Mouse (Mus musculus): ENCODE data around the gene Fbln7. TPM values are rescaled to one million over a fixed set of nuclear protein-coding genes. Genes with fewer than 3 reads are reported as not detected.

The Fbln7 gene
- polyA plus RNA-seq (2015; fragmentation: Nextera tagmentation; extraction: Ambion mirVana), result 12.4 and 13.3 TPM in 2 replicates

DNA sequence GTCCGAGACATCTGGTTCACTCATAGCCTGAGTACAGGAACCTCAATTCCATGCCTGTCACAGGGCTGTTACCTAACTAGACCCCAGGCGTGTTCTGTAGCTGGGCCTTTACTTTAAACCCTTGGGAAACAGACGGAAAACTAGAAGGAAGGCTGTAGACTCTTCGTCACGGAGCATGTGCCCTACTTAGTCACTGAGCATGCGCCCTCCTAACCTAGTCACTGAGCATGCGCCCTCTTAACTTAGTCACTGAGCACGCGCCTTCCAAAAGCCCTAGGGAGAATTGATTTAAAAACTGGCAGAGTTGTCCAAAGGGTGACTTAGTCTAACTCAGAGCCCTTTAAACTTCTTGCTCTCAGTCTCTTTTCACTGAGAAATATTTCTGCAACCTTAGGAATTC is at the start of gene Fbln7:
Gene Fbln7 (plus strand): TSS at position 346 of the 400 bp plus-strand sequence.
- H3K4me1 ChIP-seq (ENCODE audit: control insufficient read depth, insufficient read depth, low read length), result peaks cover 13% of the 10 kb centered on the region; the same call in 1 of the 2 replicates
- no peak for ATAC-seq
- H3K27ac ChIP-seq (ENCODE audit: low read length), result no peak within 1 kb of the TSS
- peak within 1 kb of the TSS; percentile 71 for H3K9ac ChIP-seq (ENCODE audit: low read depth, low read length)
- 93% methylated on average over 9 of the region's 9 CpGs for WGBS
- H3K36me3 ChIP-seq (ENCODE audit: control insufficient read depth, insufficient read depth, low read length), result no peaks in the 10 kb centered on the region
- H3K27me3 ChIP-seq (replicated peaks; ENCODE audit: control insufficient read depth, insufficient read depth, low read length), result peaks cover 7% of the 10 kb centered on the region
- no peaks in the 10 kb centered on the region for H3K9me3 ChIP-seq (ENCODE audit: control insufficient read depth, low read length)
- H3K4me2 ChIP-seq (ENCODE audit: low read depth, low read length), result peak within 1 kb of the TSS; percentile 96
- peak within 1 kb of the TSS; percentile 63 for H3K4me3 ChIP-seq (ENCODE audit: low read length)

GRCm38 (mm10) chr2:128816311-128816710 is 46.5 kb upstream of the Fbln7 start:
- Histone ChIP-seq H3K4me3 (ENCODE audit: low read length) (no peak overlapping the region), H3K9ac (ENCODE audit: low read depth, low read length) (no peak overlapping the region), H3K4me1 (ENCODE audit: control insufficient read depth, insufficient read depth, low read length) (peaks cover 18% of the 10 kb centered on the region), H3K4me2 (ENCODE audit: low read depth, low read length) (no peak overlapping the region), H3K27ac (ENCODE audit: low read length) (no peak overlapping the region), H3K9me3 (ENCODE audit: control insufficient read depth, low read length) (no peaks in the 10 kb centered on the region), H3K36me3 (ENCODE audit: control insufficient read depth, insufficient read depth, low read length) (no peaks in the 10 kb centered on the region), H3K27me3 (replicated peaks; ENCODE audit: control insufficient read depth, insufficient read depth, low read length) (no peaks in the 10 kb centered on the region)
- WGBS, result 82% methylated on average over 1 of the region's 1 CpGs
- no peak for ATAC-seq

GRCm38 (mm10) chr2:128816916-128817315 is 45.9 kb upstream of the Fbln7 start:
- Histone ChIP-seq H3K4me3 (ENCODE audit: low read length) (peak overlapping the region; percentile 8; the same call in 1 of the 2 replicates), H3K9ac (ENCODE audit: low read depth, low read length) (no peak overlapping the region)

DNA sequence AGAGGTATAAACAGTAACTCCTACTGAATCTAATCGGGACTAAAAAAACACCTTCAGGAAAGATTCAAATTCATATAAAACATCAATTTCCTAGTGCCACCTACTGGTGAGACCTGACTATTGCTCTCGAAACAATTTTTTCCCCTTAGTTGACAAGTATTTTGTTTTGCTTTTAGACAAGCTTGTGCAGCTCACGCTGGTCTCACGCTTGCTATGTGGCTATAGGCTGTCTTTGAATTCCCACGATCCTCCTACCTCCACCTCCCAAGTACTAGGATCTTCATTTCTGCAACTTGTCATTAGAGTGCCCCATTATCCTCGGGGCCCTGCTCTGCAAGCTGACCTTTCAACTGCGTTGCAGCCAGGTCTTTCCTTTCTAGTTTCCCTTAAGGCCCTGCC is 45.4 kb upstream of the Fbln7 start:
- WGBS, result 0% methylated on average over 7 of the region's 7 CpGs
- Histone ChIP-seq H3K36me3 (ENCODE audit: control insufficient read depth, insufficient read depth, low read length) (no peaks in the 10 kb centered on the region), H3K27ac (ENCODE audit: low read length) (peak overlapping the region; percentile 96), H3K9ac (ENCODE audit: low read depth, low read length) (peak overlapping the region; percentile 57), H3K9me3 (ENCODE audit: control insufficient read depth, low read length) (no peaks in the 10 kb centered on the region), H3K4me2 (ENCODE audit: low read depth, low read length) (peak overlapping the region; percentile 66), H3K27me3 (replicated peaks; ENCODE audit: control insufficient read depth, insufficient read depth, low read length) (no peaks in the 10 kb centered on the region), H3K4me1 (ENCODE audit: control insufficient read depth, insufficient read depth, low read length) (peaks cover 22% of the 10 kb centered on the region), H3K4me3 (ENCODE audit: low read length) (peak overlapping the region; percentile 73)
- no peak; the same call in 1 of the 2 replicates for ATAC-seq

More at GRCm38 (mm10) chr2:128816916-128817315, 45.9 kb upstream of the Fbln7 start:
- Histone ChIP-seq H3K4me1 (ENCODE audit: control insufficient read depth, insufficient read depth, low read length) (peaks cover 22% of the 10 kb centered on the region), H3K27ac (ENCODE audit: low read length) (no peak overlapping the region), H3K27me3 (replicated peaks; ENCODE audit: control insufficient read depth, insufficient read depth, low read length) (no peaks in the 10 kb centered on the region), H3K9me3 (ENCODE audit: control insufficient read depth, low read length) (no peaks in the 10 kb centered on the region), H3K4me2 (ENCODE audit: low read depth, low read length) (peak overlapping the region; percentile 37), H3K36me3 (ENCODE audit: control insufficient read depth, insufficient read depth, low read length) (no peaks in the 10 kb centered on the region)
- 40% methylated on average over 6 of the region's 6 CpGs for WGBS
- ATAC-seq, result peak; percentile 3; the same call in 1 of the 2 replicates

DNA sequence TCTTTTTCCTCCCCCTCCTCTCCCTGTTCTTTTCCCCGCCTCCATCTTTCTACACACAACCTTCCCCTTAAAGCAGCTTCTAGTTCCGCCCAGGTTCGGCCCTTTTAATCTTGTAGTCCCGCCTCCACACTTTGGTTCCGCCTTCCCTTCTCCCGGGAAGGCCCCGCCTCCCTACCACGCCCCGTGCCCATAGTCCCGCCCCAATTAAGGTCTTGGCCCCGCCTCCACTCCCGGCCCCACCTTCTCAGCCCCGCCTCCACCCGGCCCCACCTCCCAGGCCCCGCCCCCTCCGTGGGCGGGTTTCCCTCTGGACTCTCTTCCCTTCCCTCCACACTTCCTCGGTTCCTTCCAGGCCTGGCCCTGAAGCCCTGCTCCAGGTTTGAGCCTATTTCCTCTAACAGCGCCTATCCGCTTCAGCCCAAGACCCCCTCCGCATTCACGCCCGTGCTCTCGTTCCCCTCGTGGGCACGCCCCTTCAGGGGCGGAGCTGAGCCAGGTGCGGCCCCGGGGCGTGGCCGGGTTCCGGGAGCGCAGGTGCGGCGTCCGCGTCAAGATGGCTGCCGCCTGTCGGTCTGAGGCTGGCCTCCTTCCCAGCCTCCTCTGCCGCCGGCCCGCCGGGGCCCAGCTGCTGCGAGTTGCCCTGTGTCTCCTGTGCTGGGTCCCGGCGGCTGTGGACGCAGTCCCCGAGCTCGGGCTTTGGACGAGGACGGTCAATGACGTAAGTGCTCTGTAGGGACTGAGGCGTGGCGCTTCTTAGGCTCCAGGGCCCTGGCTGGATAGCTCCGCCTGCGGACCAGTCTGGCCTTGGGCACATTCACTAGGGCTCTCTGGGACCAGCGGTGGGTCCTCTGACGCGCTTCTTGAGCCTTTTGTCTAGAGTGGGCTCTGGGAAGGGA is 44.7 kb upstream of the Fbln7 start, which contains the start of gene Tmem87b:
Gene Tmem87b (plus strand): TSS at position 333 of the 896 bp plus-strand sequence.
- Histone ChIP-seq H3K4me2 (ENCODE audit: low read depth, low read length) (peak within 1 kb of the TSS; percentile 66), H3K4me3 (ENCODE audit: low read length) (peak within 1 kb of the TSS; percentile 73), H3K9me3 (ENCODE audit: control insufficient read depth, low read length) (no peaks in the 10 kb centered on the region), H3K36me3 (ENCODE audit: control insufficient read depth, insufficient read depth, low read length) (no peaks in the 10 kb centered on the region), H3K9ac (ENCODE audit: low read depth, low read length) (peak within 1 kb of the TSS; percentile 87), H3K27me3 (replicated peaks; ENCODE audit: control insufficient read depth, insufficient read depth, low read length) (no peaks in the 10 kb centered on the region), H3K4me1 (ENCODE audit: control insufficient read depth, insufficient read depth, low read length) (peaks cover 19% of the 10 kb centered on the region), H3K27ac (ENCODE audit: low read length) (peak within 1 kb of the TSS; percentile 97)
- peak; percentile 88 for ATAC-seq
- WGBS, result under 1% methylated on average over 59 of the region's 59 CpGs

GRCm38 (mm10) chr2:128818956-128819643 is 43.7 kb upstream of the Fbln7 start:
- Histone ChIP-seq H3K9me3 (ENCODE audit: control insufficient read depth, low read length) (no peaks in the 10 kb centered on the region), H3K27ac (ENCODE audit: low read length) (peak overlapping the region; percentile 97), H3K4me3 (ENCODE audit: low read length) (peak overlapping the region; percentile 73), H3K27me3 (replicated peaks; ENCODE audit: control insufficient read depth, insufficient read depth, low read length) (no peaks in the 10 kb centered on the region), H3K4me1 (ENCODE audit: control insufficient read depth, insufficient read depth, low read length) (peaks cover 19% of the 10 kb centered on the region), H3K4me2 (ENCODE audit: low read depth, low read length) (peak overlapping the region; percentile 63), H3K9ac (ENCODE audit: low read depth, low read length) (peak overlapping the region; percentile 87), H3K36me3 (ENCODE audit: control insufficient read depth, insufficient read depth, low read length) (no peaks in the 10 kb centered on the region; the same call in 1 of the 2 replicates)
- no peak for ATAC-seq
- WGBS, result 8% methylated on average over 14 of the region's 14 CpGs

- 80% methylated on average over 2 of the region's 2 CpGs for WGBS
- H3K4me1 ChIP-seq (ENCODE audit: control insufficient read depth, insufficient read depth, low read length), result peaks cover 19% of the 10 kb centered on the region
- no peaks in the 10 kb centered on the region for H3K27me3 ChIP-seq (replicated peaks; ENCODE audit: control insufficient read depth, insufficient read depth, low read length)
- no peak overlapping the region for H3K9ac ChIP-seq (ENCODE audit: low read depth, low read length)
- no peaks in the 10 kb centered on the region for H3K9me3 ChIP-seq (ENCODE audit: control insufficient read depth, low read length)
- no peak overlapping the region for H3K4me2 ChIP-seq (ENCODE audit: low read depth, low read length)
- no peak overlapping the region for H3K27ac ChIP-seq (ENCODE audit: low read length)
- H3K4me3 ChIP-seq (ENCODE audit: low read length), result no peak overlapping the region
- no peaks in the 10 kb centered on the region; the same call in 1 of the 2 replicates for H3K36me3 ChIP-seq (ENCODE audit: control insufficient read depth, insufficient read depth, low read length)
- no peak for ATAC-seq
Measured at GRCm38 (mm10) chr2:128820631-128821030, 42.1 kb upstream of the Fbln7 start.

DNA sequence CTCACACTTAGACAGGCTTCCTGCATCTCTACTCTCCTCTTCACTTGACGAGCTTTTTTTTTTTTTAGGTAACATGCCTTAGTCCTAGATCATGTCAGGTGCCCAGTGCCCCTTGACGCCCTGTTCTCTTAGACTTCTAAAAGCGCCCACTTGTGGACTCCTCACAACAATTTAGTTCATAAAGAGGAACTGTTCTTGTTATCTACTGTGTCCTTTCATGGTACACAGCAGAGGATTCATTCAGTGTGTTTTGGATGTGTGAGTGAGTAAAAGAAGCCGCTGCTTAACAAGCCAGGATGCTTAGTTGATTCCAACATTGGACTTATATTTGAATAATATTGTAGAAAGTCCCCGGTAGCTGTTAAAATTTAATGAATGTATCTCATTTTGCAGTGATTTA is 38.9 kb upstream of the Fbln7 start:
- H3K27ac ChIP-seq (ENCODE audit: low read length), result no peak overlapping the region
- no peak overlapping the region for H3K4me2 ChIP-seq (ENCODE audit: low read depth, low read length)
- peaks cover 19% of the 10 kb centered on the region for H3K4me1 ChIP-seq (ENCODE audit: control insufficient read depth, insufficient read depth, low read length)
- no peak overlapping the region for H3K4me3 ChIP-seq (ENCODE audit: low read length)
- H3K27me3 ChIP-seq (replicated peaks; ENCODE audit: control insufficient read depth, insufficient read depth, low read length), result no peaks in the 10 kb centered on the region
- 87% methylated on average over 5 of the region's 5 CpGs for WGBS
- no peak overlapping the region for H3K9ac ChIP-seq (ENCODE audit: low read depth, low read length)
- no peak for ATAC-seq
- H3K9me3 ChIP-seq (ENCODE audit: control insufficient read depth, low read length), result no peaks in the 10 kb centered on the region
- H3K36me3 ChIP-seq (ENCODE audit: control insufficient read depth, insufficient read depth, low read length), result no peaks in the 10 kb centered on the region; the same call in 1 of the 2 replicates

GRCm38 (mm10) chr2:128827787-128828186 is 35.0 kb upstream of the Fbln7 start:
- H3K36me3 ChIP-seq (ENCODE audit: control insufficient read depth, insufficient read depth, low read length), result no peaks in the 10 kb centered on the region; the same call in 1 of the 2 replicates
- H3K4me2 ChIP-seq (ENCODE audit: low read depth, low read length), result no peak overlapping the region
- WGBS, result 93% methylated on average over 1 of the region's 1 CpGs
- H3K4me3 ChIP-seq (ENCODE audit: low read length), result no peak overlapping the region
- no peak for ATAC-seq
- H3K27ac ChIP-seq (ENCODE audit: low read length), result no peak overlapping the region
- no peaks in the 10 kb centered on the region for H3K9me3 ChIP-seq (ENCODE audit: control insufficient read depth, low read length)
- no peaks in the 10 kb centered on the region for H3K27me3 ChIP-seq (replicated peaks; ENCODE audit: control insufficient read depth, insufficient read depth, low read length)
- peaks cover 8% of the 10 kb centered on the region; the same call in 1 of the 2 replicates for H3K4me1 ChIP-seq (ENCODE audit: control insufficient read depth, insufficient read depth, low read length)
- H3K9ac ChIP-seq (ENCODE audit: low read depth, low read length), result no peak overlapping the region
